Mouse (Mus musculus) naive thymus-derived CD4-positive, alpha-beta T cell, adult 2 months (primary cell): ENCODE data around the gene Mdfi.

Experiments used
- DNase-seq: peaks from one replicate; pipeline ENCODE4 v3.0.0-alpha.2; 2011; ENCODE audit warnings: low read depth

The Mdfi gene

GRCm38 (mm10) chr17:47802806-47803205 is 31.7 kb downstream of the Mdfi start:
- no peak for DNase-seq

- DNase-seq: no peak
Observed at GRCm38 (mm10) chr17:47797383-47797782, 37.1 kb downstream of the Mdfi start.

- peak; percentile 17 for DNase-seq
Observed at GRCm38 (mm10) chr17:47796968-47797367, 37.5 kb downstream of the Mdfi start.

GRCm38 (mm10) chr17:47796156-47796816 is 38.2 kb downstream of the Mdfi start:
- DNase-seq: no peak

- peak; percentile 66 for DNase-seq
Observed at GRCm38 (mm10) chr17:47795446-47795845, 39.0 kb downstream of the Mdfi start.

- peak; percentile 82 for DNase-seq
Observed at GRCm38 (mm10) chr17:47793377-47793776, 41.1 kb downstream of the Mdfi start.

- peak; percentile 71 for DNase-seq
Observed at GRCm38 (mm10) chr17:47792098-47792863, 42.2 kb downstream of the Mdfi start.

GRCm38 (mm10) chr17:47788996-47789395 is 45.5 kb downstream of the Mdfi start:
- no peak for DNase-seq

GRCm38 (mm10) chr17:47788306-47788705 is 46.2 kb downstream of the Mdfi start:
- DNase-seq: no peak

GRCm38 (mm10) chr17:47787632-47788031 is 46.9 kb downstream of the Mdfi start:
- DNase-seq: no peak

- DNase-seq: no peak
Observed at GRCm38 (mm10) chr17:47784411-47784810, 50.1 kb downstream of the Mdfi start.

GRCm38 (mm10) chr17:47783445-47784223 is 50.9 kb downstream of the Mdfi start:
- no peak for DNase-seq

- no peak for DNase-seq
Observed at GRCm38 (mm10) chr17:47782486-47782885, 52.0 kb downstream of the Mdfi start.

GRCm38 (mm10) chr17:47780470-47780869 is 54.0 kb downstream of the Mdfi start:
- no peak for DNase-seq

GRCm38 (mm10) chr17:47777141-47777540 is 57.4 kb downstream of the Mdfi start:
- DNase-seq: no peak

- DNase-seq: no peak
Observed at GRCm38 (mm10) chr17:47773604-47774003, 60.9 kb downstream of the Mdfi start.

GRCm38 (mm10) chr17:47769389-47770299 is 64.8 kb downstream of the Mdfi start:
- DNase-seq: no peak

GRCm38 (mm10) chr17:47768707-47769276 is 65.7 kb downstream of the Mdfi start:
- DNase-seq: peak; percentile 34

- no peak for DNase-seq
Observed at GRCm38 (mm10) chr17:47767456-47768141, 66.9 kb downstream of the Mdfi start.

GRCm38 (mm10) chr17:47767081-47767455 is 67.4 kb downstream of the Mdfi start:
- no peak for DNase-seq
